Mouse (Mus musculus): ENCODE measurements around the gene Armh3. TPM values are rescaled to one million over a fixed set of nuclear protein-coding genes. Genes with fewer than 3 reads are reported as not detected.

The Armh3 gene
- polyA plus RNA-seq, 1 experiment: 2.1 TPM

GRCm38 (mm10) chr19:46041933-46042475, 43.7 kb upstream of the Armh3 start:
- no peak for TF ChIP-seq FLI1 (IDR thresholded peaks at IDR 0.05; ENCODE audit: low read length)
- TF ChIP-seq GATA1 (IDR thresholded peaks at IDR 0.05; ENCODE audit: borderline replicate concordance, low read length): no peak
- H3K4me3 ChIP-seq (replicated peaks): peak overlapping the region; percentile 100
- H3K9me3 ChIP-seq: no peaks in the 10 kb centered on the region
- no peaks in the 10 kb centered on the region for H3K27me3 ChIP-seq (replicated peaks)
- H3K4me1 ChIP-seq: peaks cover 82% of the 10 kb centered on the region
- H3K36me3 ChIP-seq (replicated peaks; ENCODE audit: low read length): peaks cover 9% of the 10 kb centered on the region

GRCm38 (mm10) chr19:46041299-46041932, 43.1 kb upstream of the Armh3 start:
- no peaks in the 10 kb centered on the region for H3K9me3 ChIP-seq
- TF ChIP-seq GATA1 (IDR thresholded peaks at IDR 0.05; ENCODE audit: borderline replicate concordance, low read length) (no peak), FLI1 (IDR thresholded peaks at IDR 0.05; ENCODE audit: low read length) (no peak)
- peaks cover 14% of the 10 kb centered on the region for H3K36me3 ChIP-seq (replicated peaks; ENCODE audit: low read length)
- peaks cover 82% of the 10 kb centered on the region for H3K4me1 ChIP-seq
- H3K4me3 ChIP-seq (replicated peaks): peak overlapping the region; percentile 100
- no peaks in the 10 kb centered on the region for H3K27me3 ChIP-seq (replicated peaks)

GRCm38 (mm10) chr19:46040149-46040902, 42.0 kb upstream of the Armh3 start:
- no peak for TF ChIP-seq FLI1 (IDR thresholded peaks at IDR 0.05; ENCODE audit: low read length)
- TF ChIP-seq GATA1 (IDR thresholded peaks at IDR 0.05; ENCODE audit: borderline replicate concordance, low read length): no peak
- peaks cover 25% of the 10 kb centered on the region for H3K36me3 ChIP-seq (replicated peaks; ENCODE audit: low read length)
- no peaks in the 10 kb centered on the region for H3K27me3 ChIP-seq (replicated peaks)
- peak overlapping the region; percentile 97 for H3K4me3 ChIP-seq (replicated peaks)
- H3K4me1 ChIP-seq: peaks cover 79% of the 10 kb centered on the region
- H3K9me3 ChIP-seq: no peaks in the 10 kb centered on the region

- Histone ChIP-seq H3K4me1 (peaks cover 87% of the 10 kb centered on the region), H3K9me3 (no peaks in the 10 kb centered on the region)
Measured at GRCm38 (mm10) chr19:46039478-46039877, 41.2 kb upstream of the Armh3 start.

GRCm38 (mm10) chr19:46038851-46039260, 40.6 kb upstream of the Armh3 start:
- H3K36me3 ChIP-seq (replicated peaks; ENCODE audit: low read length): peaks cover 40% of the 10 kb centered on the region
- H3K4me1 ChIP-seq: peaks cover 85% of the 10 kb centered on the region
- H3K4me3 ChIP-seq (replicated peaks): peak overlapping the region; percentile 95
- no peak for TF ChIP-seq GATA1 (IDR thresholded peaks at IDR 0.05; ENCODE audit: borderline replicate concordance, low read length)
- no peak for TF ChIP-seq FLI1 (IDR thresholded peaks at IDR 0.05; ENCODE audit: low read length)
- H3K27me3 ChIP-seq (replicated peaks): no peaks in the 10 kb centered on the region
- no peaks in the 10 kb centered on the region for H3K9me3 ChIP-seq

More at GRCm38 (mm10) chr19:46039478-46039877, 41.2 kb upstream of the Armh3 start:
- TF ChIP-seq GATA1 (IDR thresholded peaks at IDR 0.05; ENCODE audit: borderline replicate concordance, low read length): no peak
- no peak for TF ChIP-seq FLI1 (IDR thresholded peaks at IDR 0.05; ENCODE audit: low read length)
- H3K36me3 ChIP-seq (replicated peaks; ENCODE audit: low read length): peaks cover 34% of the 10 kb centered on the region
- peak overlapping the region; percentile 97 for H3K4me3 ChIP-seq (replicated peaks)
- H3K27me3 ChIP-seq (replicated peaks): no peaks in the 10 kb centered on the region

- Histone ChIP-seq H3K36me3 (replicated peaks; ENCODE audit: low read length) (peaks cover 47% of the 10 kb centered on the region), H3K9me3 (no peaks in the 10 kb centered on the region), H3K4me3 (replicated peaks) (peak overlapping the region; percentile 95), H3K27me3 (replicated peaks) (no peaks in the 10 kb centered on the region), H3K4me1 (peaks cover 80% of the 10 kb centered on the region)
- TF ChIP-seq GATA1 (IDR thresholded peaks at IDR 0.05; ENCODE audit: borderline replicate concordance, low read length) (no peak), FLI1 (IDR thresholded peaks at IDR 0.05; ENCODE audit: low read length) (no peak)
Measured at GRCm38 (mm10) chr19:46037925-46038850, 39.9 kb upstream of the Armh3 start.

GRCm38 (mm10) chr19:46037243-46037924, 39.1 kb upstream of the Armh3 start:
- Histone ChIP-seq H3K36me3 (replicated peaks; ENCODE audit: low read length) (peaks cover 55% of the 10 kb centered on the region), H3K4me1 (peaks cover 78% of the 10 kb centered on the region), H3K9me3 (no peaks in the 10 kb centered on the region), H3K27me3 (replicated peaks) (no peaks in the 10 kb centered on the region), H3K4me3 (replicated peaks) (peak overlapping the region; percentile 95)
- TF ChIP-seq FLI1 (IDR thresholded peaks at IDR 0.05; ENCODE audit: low read length) (no peak), GATA1 (IDR thresholded peaks at IDR 0.05; ENCODE audit: borderline replicate concordance, low read length) (no peak)

GRCm38 (mm10) chr19:46036477-46037242, 38.4 kb upstream of the Armh3 start:
- Histone ChIP-seq H3K27me3 (replicated peaks) (no peaks in the 10 kb centered on the region), H3K4me3 (replicated peaks) (peak overlapping the region; percentile 95), H3K36me3 (replicated peaks; ENCODE audit: low read length) (peaks cover 62% of the 10 kb centered on the region), H3K4me1 (peaks cover 78% of the 10 kb centered on the region), H3K9me3 (no peaks in the 10 kb centered on the region)
- no peak for TF ChIP-seq GATA1 (IDR thresholded peaks at IDR 0.05; ENCODE audit: borderline replicate concordance, low read length)
- TF ChIP-seq FLI1 (IDR thresholded peaks at IDR 0.05; ENCODE audit: low read length): no peak

Data from megakaryocyte, embryonic 14.5 days (primary cell).